Mouse (Mus musculus): ENCODE data around the gene Chka.

Gene Chka

DNA sequence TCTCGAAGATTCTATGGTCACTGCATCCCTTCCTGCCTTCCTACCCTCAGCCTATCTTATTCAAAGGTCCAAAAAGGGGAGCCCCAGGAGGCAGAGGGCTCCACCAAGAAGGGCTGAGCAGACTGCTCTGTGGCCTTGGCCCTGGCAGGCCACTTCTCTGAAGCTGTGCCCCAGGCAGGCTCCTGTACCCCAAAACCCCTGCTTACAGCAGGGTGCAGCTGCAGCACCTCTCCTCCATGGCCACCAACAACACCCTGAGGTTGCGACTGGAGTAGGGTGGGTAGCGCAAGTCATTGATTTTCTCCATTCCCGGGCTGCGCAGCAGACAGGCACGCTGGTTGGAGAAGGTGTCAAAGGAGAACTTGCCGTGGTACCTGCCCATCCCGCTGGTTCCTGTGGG is 62.1 kb downstream of the Chka start:
- DNase-seq (ENCODE audit: low read depth, low spot score) = no peak

DNA sequence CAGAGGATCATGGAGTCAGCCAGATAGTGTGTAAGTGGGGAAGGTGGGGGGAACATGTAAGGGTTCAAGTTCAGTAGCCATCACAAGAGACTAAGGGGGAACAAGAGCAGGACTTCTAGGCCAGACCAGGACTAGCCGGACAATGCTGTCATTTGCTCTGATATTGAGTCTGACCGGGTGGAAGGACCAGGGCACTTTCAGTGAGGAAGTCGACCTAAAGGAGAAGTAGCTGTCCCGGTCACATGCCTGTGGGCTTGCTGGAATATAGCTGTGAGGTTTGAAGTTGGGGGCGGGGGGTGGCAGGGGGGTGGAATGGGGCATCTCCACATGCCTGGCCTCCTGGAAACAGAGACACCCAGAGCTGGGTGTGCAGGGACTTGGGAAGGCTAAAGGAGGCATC is 63.0 kb downstream of the Chka start:
- DNase-seq (ENCODE audit: low read depth, low spot score) = no peak

DNA sequence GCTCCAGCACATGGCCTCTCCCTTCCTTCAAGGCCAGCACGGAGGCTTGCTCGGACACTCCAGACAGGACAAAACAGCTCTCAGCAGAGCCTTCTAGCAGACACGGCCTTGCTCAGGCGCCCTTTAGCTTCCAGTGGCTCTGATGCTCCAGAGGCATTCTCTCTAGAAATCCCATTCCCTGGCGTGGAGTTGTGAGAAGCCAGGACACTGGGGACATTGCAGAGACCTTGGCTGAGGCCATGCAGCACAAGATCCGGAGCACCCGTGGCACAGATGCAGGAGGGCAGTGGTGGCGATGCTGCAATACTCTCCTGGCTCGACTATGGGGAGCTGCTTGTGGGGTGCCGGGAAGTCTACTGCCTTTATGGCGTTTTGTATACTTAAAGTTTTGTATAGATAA is 65.2 kb downstream of the Chka start:
- DNase-seq (ENCODE audit: low read depth, low spot score) = no peak

DNA sequence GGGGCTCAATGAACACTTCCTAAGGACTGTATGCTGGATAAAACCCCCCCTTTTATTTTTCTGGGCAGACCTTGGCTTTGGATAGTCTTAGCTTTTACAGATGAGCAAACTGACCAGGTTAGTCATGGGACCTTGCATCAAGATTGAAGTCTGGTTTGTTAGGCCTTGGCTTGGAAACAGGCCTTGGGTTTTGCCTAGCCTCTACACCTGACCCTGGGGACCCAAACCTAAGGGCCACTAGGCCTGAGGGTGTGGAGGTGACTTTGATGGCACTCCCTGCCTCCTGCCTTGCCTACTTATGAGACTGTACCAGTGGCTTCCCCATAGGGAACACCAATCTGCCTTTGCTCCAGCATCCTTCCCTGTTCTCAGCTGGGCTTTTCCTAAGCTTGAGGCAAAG is 68.4 kb downstream of the Chka start:
- no peak for DNase-seq (ENCODE audit: low read depth, low spot score)

DNA sequence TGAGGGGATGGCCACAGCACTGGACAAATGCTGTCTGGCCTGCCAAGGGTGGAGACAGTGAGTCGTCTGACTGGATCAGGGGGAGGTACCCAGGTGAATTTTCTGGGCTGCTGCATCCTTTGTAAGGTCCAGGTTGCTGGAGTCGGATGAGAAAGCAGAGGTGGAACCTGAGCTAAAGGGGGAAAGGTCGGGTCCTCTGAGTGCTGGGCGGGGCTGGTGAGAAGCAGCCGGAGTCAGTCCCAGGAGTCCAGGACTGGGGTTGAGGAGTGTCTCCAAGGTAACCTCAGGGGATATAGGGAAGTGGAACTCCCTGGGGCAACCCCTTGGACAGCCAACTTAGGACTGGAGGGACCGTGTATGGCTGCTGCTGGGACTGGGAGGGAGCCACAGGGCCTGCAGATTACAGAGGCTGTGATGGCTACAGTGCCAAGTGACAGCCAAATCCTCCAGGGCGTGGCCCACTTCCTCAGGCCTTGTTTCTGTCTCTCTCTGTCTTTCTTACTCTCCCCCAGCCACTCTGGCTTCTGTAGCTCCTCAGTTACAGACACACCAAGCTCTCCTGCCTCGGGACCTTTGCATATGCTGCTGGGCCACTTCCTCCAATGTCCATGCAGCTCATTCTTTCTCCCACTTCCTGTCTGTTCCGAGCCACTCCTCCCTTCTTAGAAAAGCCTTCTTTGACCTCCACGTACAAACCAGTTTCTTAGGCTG is 71.2 kb downstream of the Chka start:
- DNase-seq (ENCODE audit: low read depth, low spot score) = no peak

DNA sequence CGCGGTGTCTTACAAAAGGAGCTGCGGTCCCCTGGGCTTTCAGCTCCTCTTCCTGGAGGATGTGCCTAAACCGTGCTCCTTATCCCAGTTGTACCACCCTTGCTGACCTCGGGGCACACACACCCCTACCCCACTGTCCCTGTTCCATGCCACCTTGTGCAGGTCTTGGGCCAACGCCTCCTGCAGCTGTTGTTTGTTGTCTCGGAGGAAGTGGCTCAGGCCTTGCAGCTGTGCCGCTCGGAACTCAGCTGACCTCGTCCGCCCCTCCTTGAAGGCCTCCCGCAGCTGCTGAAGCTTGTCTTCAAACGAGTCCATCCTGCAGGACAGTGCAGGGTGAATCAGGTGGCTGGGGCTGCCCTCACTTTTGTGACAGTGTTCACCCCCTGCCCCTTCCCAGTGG is 72.0 kb downstream of the Chka start:
- no peak for DNase-seq (ENCODE audit: low read depth, low spot score)

DNA sequence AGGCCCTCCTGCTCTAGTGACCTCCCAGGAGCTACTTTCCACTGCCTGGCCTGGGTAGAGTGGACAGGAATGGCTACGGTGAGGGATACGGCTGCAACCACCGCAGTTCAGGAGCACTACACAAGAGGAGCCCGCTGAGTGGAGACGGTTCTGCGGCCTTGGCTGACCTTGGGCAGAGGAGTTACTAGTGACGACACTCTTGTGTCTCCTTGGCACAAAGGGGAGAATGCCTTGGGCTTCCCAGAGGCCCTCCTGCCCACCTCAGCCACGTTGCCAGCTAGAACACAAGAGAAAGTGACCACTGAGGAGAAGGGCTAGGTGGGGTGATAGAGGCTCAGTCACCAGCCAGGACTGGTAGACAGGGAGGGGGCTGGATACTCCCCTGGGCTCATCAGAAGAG is 72.6 kb downstream of the Chka start:
- no peak for DNase-seq (ENCODE audit: low read depth, low spot score)

DNA sequence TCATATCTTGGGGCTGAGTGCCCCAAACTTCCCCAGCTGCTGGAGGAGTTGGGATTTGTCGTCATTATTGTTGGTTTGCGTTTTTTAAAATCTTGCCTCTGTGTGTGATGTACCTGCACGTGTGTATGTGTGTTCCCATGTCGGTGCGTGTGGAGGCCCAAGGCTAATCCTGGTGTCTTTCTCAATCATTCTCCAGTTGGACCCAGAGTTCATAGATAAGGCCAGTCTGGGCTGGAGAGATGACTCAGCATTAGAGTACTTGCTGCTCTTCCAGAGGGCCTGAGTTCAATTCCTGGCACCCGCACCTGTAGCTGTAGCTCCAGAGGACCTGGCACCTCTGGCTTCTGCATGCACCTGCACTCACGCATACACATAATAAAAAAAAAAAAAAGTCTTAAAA is 73.3 kb downstream of the Chka start:
- no peak for DNase-seq (ENCODE audit: low read depth, low spot score)

DNA sequence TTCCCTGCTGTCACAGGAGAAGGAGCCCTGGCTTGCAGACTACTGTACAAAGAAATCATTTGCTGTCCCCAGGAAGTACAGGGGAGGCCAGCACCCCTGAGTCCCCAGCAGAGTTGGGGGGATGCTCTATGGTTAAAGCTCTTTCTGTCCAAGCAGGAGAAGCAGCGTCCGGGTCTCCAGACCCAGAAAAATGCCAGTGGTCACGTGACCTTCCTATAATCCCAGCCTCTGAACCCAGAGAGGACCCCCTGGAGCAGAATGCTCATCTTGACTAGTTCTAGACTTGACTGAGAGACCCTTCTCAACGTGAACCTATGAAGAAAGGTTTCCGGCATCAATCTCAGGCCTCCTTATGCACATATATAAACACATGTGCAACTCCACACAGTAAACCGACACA is 74.3 kb downstream of the Chka start:
- no peak for DNase-seq (ENCODE audit: low read depth, low spot score)

DNA sequence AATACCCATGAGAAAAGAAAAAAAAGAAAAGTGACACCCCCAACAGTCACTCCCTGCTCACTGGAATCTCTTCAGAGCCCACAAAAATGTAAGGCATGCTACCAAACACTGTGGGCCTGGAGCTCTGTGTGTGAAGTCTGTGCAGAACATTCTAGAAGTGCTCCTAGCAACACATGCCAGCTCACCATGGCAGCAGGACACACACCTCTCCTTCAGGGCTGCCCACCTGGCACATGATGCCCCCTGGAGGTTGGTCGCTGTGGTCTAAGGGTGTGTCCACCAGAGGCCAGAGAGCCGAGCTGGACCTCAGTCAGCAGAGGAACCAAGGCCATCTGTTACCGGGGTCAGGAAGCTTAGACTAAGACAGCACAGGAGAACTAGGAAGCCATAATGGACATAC is 74.7 kb downstream of the Chka start:
- no peak for DNase-seq (ENCODE audit: low read depth, low spot score)

DNA sequence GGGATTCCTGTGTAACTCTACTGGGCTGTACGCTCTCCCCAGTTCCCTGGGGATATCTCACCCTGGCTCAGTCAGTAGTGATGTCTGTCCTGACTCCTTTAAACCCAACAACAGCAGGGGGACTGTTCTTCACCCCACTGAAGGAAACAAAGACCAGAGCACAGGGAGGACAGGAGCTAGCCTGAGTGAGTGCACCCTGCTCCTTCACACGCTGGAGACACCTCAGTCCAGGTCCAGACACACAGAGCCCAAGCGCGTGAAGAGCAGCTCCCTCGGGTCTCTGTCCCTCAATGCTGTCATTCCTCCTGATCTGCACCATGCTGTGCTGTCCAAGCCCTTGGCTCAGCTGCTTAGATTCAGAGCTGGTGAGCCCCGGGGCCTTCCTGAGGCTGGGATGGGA is 75.1 kb downstream of the Chka start:
- DNase-seq (ENCODE audit: low read depth, low spot score) = no peak

DNA sequence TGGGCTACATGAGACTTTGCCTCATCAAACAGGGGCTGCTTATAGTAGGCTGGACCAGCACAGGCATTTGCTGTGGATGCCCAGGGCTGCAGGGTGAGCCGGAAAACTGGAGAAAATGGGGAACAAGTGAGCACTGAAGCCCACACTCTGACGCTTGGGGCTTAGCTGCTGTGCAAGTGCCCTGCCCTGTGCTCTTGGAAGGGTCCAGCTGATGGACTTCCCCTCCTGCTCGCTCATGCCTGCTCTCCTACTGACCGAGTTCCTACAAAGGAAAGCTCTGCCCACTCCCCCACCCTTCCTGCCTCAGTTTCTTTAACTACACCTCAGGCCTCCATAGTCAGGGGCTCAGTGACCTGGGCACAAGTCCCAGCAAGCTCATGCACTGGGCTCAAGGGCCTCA is 76.4 kb downstream of the Chka start:
- no peak for DNase-seq (ENCODE audit: low read depth, low spot score)

DNA sequence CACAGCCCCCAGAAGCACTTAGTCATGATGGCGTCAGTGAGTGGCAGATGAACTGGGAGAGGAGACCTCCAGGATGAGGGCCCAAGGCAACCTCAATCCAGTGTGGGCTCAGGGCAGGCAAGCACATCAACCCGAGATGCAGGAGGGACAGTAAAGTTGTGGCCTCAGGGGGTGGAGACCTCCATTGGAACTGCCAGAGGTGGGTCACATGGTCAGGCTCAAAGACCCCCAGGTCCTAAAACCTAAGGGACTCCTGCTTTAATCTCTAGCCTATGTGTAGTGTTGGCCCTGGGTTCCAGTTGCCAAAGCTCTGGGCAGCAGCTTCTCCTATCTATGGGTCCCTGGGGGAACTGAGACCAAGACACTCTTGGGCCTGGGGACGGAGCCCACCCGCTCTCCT is 77.2 kb downstream of the Chka start:
- DNase-seq (ENCODE audit: low read depth, low spot score) = no peak

DNA sequence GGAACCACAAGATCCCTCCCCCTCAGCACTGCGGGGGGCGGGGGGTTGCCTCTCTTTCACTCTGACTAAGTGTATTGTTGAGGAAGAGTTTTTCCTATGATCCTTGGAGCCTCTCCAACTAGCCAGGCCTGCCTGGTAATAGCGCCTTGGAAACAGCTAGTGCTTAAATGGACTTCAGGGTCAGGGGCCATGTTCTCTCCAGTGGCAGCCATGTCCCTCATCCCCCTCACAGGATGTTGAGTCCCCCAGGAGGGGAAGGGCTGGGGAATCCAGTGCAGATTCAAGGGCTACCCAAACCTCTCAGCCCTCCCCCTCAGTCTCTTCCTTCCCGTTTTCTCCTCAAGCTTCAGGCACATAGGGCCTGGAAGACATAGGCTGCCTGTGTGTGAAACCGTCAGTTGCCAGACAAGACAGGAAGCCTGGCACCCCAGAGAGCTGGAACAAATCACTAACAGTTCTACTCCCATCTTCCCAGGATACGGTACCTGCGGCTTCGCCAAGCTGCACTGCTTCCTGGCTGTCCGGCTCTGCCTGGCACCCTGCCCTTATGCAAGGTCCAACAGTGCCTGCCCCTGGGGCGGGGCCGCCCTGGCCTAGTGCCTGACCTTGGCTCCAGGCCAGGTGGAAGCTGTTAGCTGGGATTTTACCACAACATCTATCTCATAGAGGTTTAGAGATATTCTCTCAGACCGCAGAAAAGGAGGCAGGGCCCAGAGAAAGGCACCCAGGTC is 77.8 kb downstream of the Chka start, which contains the start of gene Aldh3b1:
Aldh3b1 (minus strand) TSS at position 598 of the 731 bp plus-strand sequence.
- DNase-seq (ENCODE audit: low read depth, low spot score) = no peak

DNA sequence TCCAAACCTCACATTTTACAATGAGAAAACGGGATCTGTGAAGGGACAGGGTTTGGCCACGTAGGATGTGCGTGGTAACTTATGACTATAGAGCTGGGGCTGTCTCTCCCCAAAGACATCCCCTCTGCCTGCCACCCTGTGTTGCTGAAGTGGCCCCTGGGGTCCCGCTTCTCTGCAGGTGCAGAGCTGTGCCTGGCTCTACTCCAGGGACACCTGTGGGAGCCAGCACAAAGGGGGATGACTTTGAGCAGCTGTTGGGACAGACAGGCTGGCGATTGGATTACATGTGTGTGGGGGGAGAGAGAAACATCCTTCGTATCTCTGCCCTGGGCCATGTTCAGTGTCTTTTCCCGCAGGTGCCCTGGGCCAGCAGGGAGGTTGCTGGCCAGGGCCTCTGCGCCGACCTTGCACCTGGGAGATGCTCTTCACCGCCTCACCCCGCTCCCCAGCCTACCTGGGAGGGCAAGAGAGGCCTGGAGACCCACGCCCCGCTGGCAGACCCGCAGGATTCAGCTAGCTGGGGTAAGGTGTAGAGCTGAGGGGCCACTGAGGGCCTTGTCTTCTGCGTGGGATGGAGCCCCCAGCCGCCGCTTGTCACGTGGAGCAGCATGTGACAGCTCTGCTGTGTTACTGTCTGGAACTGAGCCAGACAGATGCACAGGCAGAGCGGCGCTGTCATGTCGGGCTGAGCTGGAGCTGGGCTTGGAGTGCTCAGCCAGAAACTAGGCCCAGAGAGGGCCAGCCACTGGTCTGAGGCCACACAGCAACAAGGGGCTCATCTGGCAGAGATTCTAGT is 78.9 kb downstream of the Chka start:
- no peak for DNase-seq (ENCODE audit: low read depth, low spot score)

DNA sequence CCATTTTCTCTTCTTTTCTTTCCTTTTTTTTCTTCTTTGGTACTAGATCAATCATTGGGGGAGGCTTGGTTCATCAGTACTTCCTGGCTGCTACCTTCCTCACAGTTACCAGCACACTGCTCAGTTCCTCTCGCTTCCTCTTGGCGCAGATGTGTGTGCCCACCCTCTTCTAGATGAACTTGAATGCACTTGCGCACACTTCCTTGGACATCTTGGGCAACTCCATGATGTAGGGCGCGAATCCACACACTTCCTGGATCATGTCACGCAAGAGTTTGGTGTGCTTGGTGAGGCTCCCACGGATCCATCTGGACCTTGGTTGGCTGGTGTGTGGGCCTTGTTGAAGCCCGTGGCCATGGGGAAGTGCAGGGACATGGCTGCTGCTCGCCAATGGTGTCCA is 80.1 kb downstream of the Chka start:
- no peak for DNase-seq (ENCODE audit: low read depth, low spot score)

DNA sequence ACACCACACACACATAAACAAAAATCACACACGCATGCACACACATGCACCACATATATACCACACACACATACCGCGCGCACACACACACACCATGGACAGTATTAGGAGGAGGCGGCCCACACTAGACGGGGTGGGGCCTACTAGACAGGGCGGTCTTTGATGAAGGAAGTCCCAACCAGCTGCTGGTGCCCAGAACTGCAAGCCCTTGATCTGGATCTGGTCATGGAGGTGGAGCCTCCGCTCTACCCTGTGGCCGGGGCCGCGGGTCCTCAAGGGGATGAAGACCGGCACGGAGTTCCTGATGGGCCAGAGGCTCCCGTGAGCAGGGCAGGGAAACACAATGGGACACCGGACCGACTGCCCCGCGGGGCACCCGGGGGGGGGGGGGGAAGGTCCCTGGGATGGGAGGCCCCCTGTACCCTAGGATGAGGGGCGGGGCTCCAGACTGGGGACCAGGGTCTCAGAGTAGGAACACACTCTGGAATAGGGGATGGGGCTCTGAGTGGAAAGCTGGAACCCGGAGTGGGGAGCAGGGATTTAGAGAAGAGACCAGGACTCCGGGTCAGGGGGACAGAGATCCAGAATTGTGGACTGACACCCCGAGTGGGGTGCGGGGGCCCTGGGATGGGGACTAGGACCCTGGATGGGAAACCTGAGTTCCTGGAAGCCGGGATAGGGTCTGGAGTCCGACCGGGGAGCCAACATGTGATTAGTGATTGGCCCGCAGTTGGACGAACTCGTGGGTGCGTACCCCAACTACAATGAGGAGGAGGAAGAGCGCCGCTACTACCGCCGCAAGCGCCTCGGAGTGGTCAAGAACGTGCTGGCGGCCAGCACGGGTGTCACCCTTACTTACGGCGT is 83.7 kb downstream of the Chka start, which contains the start of gene Unc93b1:
Unc93b1 (plus strand) TSS at position 155 of the 864 bp plus-strand sequence.
- DNase-seq (ENCODE audit: low read depth, low spot score) = peak; percentile 57

DNA sequence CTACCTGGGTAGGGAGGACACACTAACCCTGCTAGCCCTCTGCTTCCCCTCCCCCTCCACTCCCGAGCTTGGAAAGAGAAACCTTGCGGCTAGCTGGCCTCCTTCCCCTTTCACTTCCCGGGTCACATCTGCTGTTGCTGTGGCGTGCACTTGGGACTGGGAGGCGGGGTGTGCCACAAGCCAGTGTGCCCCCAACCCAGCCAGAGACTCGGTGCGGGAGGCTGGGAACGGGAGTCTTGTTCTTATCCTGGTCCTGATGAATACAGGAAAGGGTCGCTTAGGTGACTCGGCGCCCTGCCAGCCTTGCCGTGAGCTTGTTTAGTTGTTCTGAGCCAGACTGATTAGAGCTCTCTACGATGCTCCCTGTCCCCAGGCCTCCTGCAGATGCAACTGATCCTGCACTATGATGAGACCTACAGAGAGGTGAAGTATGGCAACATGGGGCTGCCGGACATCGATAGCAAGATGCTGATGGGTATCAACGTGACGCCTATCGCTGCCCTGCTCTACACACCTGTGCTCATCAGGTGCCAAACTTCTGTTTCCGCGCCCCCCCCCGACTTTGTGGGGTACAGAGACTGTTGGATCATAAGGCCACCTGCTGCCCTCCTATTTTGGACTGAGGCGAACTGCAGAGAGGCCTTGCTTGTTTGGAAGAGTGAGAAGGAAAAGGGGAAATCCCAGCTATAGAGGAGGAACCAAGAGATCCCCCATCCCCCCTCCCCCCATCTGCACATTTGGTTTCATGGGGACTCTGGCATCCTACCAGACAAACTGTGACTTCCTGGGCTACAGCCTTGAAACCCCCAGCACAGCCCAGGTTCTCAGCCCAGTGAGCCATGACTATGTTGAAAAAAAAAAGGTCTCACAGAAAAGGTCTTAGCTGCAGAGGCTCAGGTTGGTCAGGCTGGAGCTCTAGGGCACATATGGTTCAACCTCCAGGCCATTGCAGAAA is 84.6 kb downstream of the Chka start:
- no peak for DNase-seq (ENCODE audit: low read depth, low spot score)

DNA sequence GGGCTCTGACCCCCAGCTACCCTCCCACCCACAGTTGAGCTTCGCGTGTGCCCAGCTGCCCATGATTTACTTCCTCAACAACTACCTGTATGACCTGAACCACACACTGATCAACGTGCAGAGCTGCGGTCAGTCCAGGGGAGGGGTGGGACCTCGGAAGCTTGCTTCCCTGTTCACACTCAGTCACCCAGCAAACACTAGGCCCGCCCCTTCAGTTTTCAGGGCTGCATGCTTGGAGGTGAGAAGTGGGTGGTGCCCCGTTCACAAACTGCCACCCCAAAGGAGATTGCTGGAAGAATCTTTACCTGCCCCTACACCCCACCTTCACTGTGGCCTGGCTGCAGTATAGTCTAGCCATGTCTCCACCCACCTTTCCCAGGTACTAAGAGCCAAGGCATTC is 90.7 kb downstream of the Chka start:
- DNase-seq (ENCODE audit: low read depth, low spot score) = no peak

DNA sequence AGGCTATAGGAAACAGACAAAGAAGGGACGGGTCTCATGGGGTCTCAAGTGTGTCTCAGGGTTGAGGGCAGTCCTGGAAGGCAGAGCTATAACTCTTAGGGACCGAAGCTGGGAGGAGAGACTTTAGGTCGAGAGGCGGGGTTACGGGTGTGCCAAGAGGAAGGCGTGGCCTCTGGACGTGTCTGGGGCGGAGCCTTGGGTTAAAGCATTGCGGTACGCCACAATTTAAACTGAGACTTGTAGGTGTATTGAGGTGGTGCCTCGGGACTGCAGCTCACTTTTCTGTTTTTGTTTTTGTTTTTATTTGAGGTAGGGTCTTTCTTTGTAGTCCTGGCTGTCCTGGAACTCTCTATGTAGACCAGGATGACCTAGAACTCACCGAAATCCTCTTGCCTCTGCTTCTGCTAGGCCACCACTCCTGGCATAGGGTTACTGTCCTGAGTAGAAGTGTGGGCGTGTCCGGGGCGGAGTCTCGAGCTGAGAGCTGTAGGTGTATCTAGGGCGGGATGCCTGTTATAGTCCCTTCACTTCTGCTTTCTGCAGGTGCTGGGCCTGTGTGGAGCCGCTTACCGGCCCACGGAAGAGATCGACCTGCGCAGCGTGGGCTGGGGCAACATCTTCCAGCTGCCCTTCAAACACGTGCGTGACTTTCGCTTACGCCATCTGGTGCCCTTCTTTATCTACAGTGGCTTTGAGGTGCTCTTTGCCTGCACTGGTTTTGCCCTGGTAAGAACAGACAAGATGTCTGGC is 91.6 kb downstream of the Chka start:
- no peak for DNase-seq (ENCODE audit: low read depth, low spot score)
